Mouse (Mus musculus): ENCODE measurements around the gene Cmss1. TPM values are rescaled to one million over a fixed set of nuclear protein-coding genes. Genes with fewer than 3 reads are reported as not detected.
A peak's percentile ranks its signal among the peaks of the same experiment; 100 is the strongest.
"Not testable (repeated sequence)": the region's sequence is repeated elsewhere in the genome, so short reads cannot be mapped to it uniquely, and the experiment has no call there.

Cmss1 gene
- polyA plus RNA-seq, 1 experiment from 2014 or later: 41.0 TPM

DNA sequence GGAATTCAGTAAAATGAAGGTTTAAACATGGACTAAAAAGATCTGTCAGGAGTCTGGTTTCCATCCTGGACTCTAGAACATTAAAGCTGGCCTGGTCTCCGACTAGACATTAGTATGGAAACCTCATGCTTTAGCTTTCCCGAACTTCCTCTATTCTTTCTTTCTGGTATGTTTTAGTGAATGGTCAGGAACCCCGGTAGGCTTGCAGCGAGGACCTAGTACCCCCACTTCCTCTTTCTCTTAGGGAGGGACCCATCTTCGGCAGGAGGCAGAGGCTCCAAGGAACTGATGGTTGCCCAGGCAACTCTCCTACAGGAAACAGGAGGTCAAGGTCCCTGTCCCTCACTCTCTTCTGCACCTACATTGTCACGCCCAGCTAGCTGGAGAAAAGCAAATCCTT lies 210.4 kb downstream of the Cmss1 start:
- DNase-seq (ENCODE audit: low spot score) (no peak), ATAC-seq (no peak)
- WGBS: 89% methylated on average over 6 of the region's 6 CpGs
- H3K4me2 ChIP-seq (ENCODE audit: low read length): no peak overlapping the region
- H3K4me1 ChIP-seq (ENCODE audit: control insufficient read depth, insufficient read depth, low read length): no peaks in the 10 kb centered on the region
- H3K9ac ChIP-seq (ENCODE audit: low read length): no peak overlapping the region
- H3K36me3 ChIP-seq (ENCODE audit: control insufficient read depth, insufficient read depth, low read length): no peaks in the 10 kb centered on the region
- H3K9me3 ChIP-seq (replicated peaks; ENCODE audit: control insufficient read depth, low read length): no peaks in the 10 kb centered on the region
- H3K27ac ChIP-seq (ENCODE audit: low read depth, low read length): no peak overlapping the region
- H3K4me3 ChIP-seq (ENCODE audit: low read depth, low read length): no peak overlapping the region
- H3K27me3 ChIP-seq (replicated peaks; ENCODE audit: control insufficient read depth, insufficient read depth, low read length): no peaks in the 10 kb centered on the region

DNA sequence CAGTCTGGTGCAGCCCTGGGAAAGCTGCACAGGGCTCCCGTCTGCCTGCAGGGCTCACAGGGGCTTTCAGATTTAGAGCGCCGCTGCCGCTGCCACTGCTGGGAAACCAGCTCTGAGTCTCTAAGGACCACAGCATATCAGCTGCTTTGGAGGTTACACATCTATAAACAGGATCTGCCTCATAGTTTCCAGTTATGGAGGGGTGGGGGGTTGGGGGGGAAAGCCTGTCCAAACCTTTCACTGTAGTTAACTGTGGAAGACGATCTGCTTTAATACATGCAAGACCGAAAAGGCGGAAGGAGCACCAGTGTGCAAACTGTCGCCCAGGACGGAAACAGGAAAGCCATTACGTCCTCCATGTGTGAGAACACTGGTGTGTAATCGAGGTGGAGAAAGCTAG lies 213.5 kb downstream of the Cmss1 start:
- no peaks in the 10 kb centered on the region for H3K9me3 ChIP-seq (replicated peaks; ENCODE audit: control insufficient read depth, low read length)
- WGBS: 74% methylated on average over 11 of the region's 11 CpGs
- no peak overlapping the region for H3K4me2 ChIP-seq (ENCODE audit: low read length)
- H3K9ac ChIP-seq (ENCODE audit: low read length): no peak overlapping the region
- no peak overlapping the region for H3K4me3 ChIP-seq (ENCODE audit: low read depth, low read length)
- no peaks in the 10 kb centered on the region for H3K4me1 ChIP-seq (ENCODE audit: control insufficient read depth, insufficient read depth, low read length)
- H3K27me3 ChIP-seq (replicated peaks; ENCODE audit: control insufficient read depth, insufficient read depth, low read length): no peaks in the 10 kb centered on the region
- ATAC-seq (no peak), DNase-seq (ENCODE audit: low spot score) (no peak)
- H3K27ac ChIP-seq (ENCODE audit: low read depth, low read length): no peak overlapping the region
- H3K36me3 ChIP-seq (ENCODE audit: control insufficient read depth, insufficient read depth, low read length): no peaks in the 10 kb centered on the region

DNA sequence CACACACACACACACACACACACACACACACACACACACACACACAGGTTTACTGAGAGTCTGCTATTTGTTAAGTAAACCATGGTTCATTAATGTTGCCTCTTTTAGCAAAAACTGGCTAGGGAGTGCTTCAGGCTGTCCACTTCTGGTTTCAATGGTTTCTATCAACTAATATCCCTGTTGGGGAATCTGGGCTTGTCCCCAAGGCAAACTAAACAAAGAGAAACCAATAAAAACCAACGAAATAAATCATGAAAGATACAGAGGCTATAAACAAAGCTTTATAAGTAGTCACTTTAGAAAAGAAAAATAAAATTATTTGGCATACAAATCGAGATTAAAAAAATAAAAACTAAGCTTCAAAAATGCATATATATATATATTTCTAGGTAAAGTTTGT lies 214.2 kb downstream of the Cmss1 start:
- ATAC-seq (no peak), DNase-seq (ENCODE audit: low spot score) (no peak)
- Histone ChIP-seq H3K4me1 (ENCODE audit: control insufficient read depth, insufficient read depth, low read length) (no peaks in the 10 kb centered on the region), H3K4me3 (ENCODE audit: low read depth, low read length) (no peak overlapping the region), H3K4me2 (ENCODE audit: low read length) (no peak overlapping the region), H3K9me3 (replicated peaks; ENCODE audit: control insufficient read depth, low read length) (no peaks in the 10 kb centered on the region), H3K27me3 (replicated peaks; ENCODE audit: control insufficient read depth, insufficient read depth, low read length) (no peaks in the 10 kb centered on the region), H3K9ac (ENCODE audit: low read length) (no peak overlapping the region), H3K36me3 (ENCODE audit: control insufficient read depth, insufficient read depth, low read length) (no peaks in the 10 kb centered on the region), H3K27ac (ENCODE audit: low read depth, low read length) (no peak overlapping the region)
- 73% methylated on average over 2 of the region's 2 CpGs for WGBS

DNA sequence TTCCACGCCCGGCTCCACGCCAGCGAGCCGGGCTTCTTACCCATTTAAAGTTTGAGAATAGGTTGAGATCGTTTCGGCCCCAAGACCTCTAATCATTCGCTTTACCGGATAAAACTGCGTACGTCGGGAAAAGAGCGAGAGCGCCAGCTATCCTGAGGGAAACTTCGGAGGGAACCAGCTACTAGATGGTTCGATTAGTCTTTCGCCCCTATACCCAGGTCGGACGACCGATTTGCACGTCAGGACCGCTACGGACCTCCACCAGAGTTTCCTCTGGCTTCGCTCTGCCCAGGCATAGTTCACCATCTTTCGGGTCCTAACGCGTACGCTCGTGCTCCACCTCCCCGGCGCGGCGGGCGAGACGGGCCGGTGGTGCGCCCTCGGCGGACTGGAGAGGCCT lies 215.5 kb downstream of the Cmss1 start:
- not testable (repeated sequence) for ATAC-seq; H3K4me3 ChIP-seq (ENCODE audit: low read depth, low read length); H3K9me3 ChIP-seq (replicated peaks; ENCODE audit: control insufficient read depth, low read length); H3K9ac ChIP-seq (ENCODE audit: low read length); H3K4me2 ChIP-seq (ENCODE audit: low read length); H3K36me3 ChIP-seq (ENCODE audit: control insufficient read depth, insufficient read depth, low read length); DNase-seq (ENCODE audit: low spot score); H3K4me1 ChIP-seq (ENCODE audit: control insufficient read depth, insufficient read depth, low read length); H3K27me3 ChIP-seq (replicated peaks; ENCODE audit: control insufficient read depth, insufficient read depth, low read length); H3K27ac ChIP-seq (ENCODE audit: low read depth, low read length)
- 33% methylated on average over 22 of the region's 39 CpGs for WGBS

DNA sequence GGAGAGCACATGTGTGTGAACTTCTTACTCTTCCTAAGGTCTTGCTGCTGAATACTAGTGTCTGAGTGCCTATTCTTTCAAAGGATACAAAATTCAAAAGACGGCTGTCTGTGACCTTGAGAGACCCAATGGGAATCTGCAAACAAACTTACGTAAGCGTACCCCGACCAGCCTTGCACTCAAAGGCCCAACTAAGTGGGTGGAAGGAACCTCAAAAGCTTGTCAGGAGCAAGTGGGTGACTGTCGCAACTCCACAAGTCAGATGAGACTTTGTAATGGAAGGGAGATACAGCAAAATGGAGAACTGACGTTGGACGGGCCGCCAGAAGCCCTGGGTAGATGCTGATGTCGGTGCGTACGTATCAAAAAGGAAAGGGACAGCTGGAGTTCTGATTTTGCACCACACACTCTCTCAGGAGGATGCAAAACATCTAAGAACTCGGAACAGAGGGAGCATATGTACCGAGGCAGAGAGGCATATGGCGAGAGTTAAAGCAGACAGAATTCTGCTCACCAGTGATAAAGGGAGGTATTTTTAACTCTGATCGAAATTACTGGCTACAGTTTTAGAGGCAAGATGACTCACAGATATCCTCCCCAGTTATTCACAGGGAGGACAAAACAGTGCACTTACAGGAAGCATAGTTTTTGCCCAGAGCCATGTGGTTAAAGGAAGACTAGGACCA lies 217.0 kb downstream of the Cmss1 start:
- peak; percentile 30 for DNase-seq (ENCODE audit: low spot score)
- H3K4me2 ChIP-seq (ENCODE audit: low read length): no peak overlapping the region
- H3K27me3 ChIP-seq (replicated peaks; ENCODE audit: control insufficient read depth, insufficient read depth, low read length): no peaks in the 10 kb centered on the region
- H3K36me3 ChIP-seq (ENCODE audit: control insufficient read depth, insufficient read depth, low read length): no peaks in the 10 kb centered on the region
- ATAC-seq: no peak
- no peak overlapping the region for H3K27ac ChIP-seq (ENCODE audit: low read depth, low read length)
- H3K9me3 ChIP-seq (replicated peaks; ENCODE audit: control insufficient read depth, low read length): no peaks in the 10 kb centered on the region
- no peaks in the 10 kb centered on the region for H3K4me1 ChIP-seq (ENCODE audit: control insufficient read depth, insufficient read depth, low read length)
- H3K9ac ChIP-seq (ENCODE audit: low read length): no peak overlapping the region
- no peak overlapping the region for H3K4me3 ChIP-seq (ENCODE audit: low read depth, low read length)
- WGBS: 90% methylated on average over 15 of the region's 15 CpGs

DNA sequence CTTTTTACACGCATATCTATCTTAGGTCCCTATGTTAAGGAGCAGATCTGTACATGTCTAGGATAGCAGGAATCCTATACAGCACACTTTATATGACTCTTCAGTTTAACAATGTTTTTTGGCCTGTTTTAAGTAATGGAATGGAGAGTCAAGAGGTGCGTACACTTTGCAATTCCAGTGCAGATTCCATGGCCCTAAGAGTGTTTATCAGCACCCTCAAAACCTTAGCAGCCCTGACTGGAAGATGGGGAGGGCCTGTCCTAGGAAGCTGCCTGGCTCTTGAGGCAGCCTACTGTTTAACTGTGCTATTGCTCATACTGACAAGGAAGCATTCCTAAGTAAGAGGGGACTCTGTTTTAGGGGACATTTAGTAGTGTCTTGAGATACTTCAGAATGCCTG lies 222.4 kb downstream of the Cmss1 start:
- H3K4me2 ChIP-seq (ENCODE audit: low read length): no peak overlapping the region
- H3K27me3 ChIP-seq (replicated peaks; ENCODE audit: control insufficient read depth, insufficient read depth, low read length): no peaks in the 10 kb centered on the region
- H3K36me3 ChIP-seq (ENCODE audit: control insufficient read depth, insufficient read depth, low read length): no peaks in the 10 kb centered on the region
- ATAC-seq (no peak), DNase-seq (ENCODE audit: low spot score) (no peak)
- no peak overlapping the region for H3K9ac ChIP-seq (ENCODE audit: low read length)
- no peaks in the 10 kb centered on the region for H3K9me3 ChIP-seq (replicated peaks; ENCODE audit: control insufficient read depth, low read length)
- no peak overlapping the region for H3K27ac ChIP-seq (ENCODE audit: low read depth, low read length)
- no peak overlapping the region for H3K4me3 ChIP-seq (ENCODE audit: low read depth, low read length)
- H3K4me1 ChIP-seq (ENCODE audit: control insufficient read depth, insufficient read depth, low read length): no peaks in the 10 kb centered on the region
- 98% methylated on average over 2 of the region's 2 CpGs for WGBS

DNA sequence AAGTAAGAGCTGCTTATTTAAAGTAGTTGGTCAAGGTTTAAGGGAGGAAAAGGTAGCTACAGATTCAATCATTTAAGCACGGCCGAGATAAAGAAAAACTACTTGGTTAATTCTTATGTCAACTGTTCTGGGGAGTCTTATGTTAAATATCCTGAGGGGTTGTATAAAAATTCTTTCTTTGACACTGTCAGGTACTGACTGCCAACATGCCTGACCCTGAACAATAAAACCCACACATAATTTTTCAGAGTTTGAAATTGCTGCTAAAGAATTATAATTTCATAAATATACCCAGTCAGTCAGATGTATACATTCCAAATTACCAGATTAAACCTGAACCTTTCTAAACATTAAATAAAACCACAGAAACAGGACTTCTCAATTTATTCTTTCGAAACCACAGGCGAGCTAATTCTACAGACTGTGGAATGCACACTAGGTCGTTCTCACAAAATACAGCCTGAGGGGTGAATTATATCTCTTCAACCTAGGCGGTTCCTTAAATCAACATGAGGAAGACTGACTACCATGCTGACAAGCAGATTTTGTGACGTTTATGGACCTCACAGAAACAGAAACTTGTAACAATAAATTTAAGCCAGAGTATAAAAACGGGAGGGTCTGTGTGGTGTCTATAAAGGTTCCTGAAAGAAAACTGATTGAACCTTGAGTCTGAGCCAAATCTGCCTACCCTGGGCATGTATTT lies 223.2 kb downstream of the Cmss1 start:
- no peaks in the 10 kb centered on the region for H3K4me1 ChIP-seq (ENCODE audit: control insufficient read depth, insufficient read depth, low read length)
- ATAC-seq (no peak), DNase-seq (ENCODE audit: low spot score) (no peak)
- no peak overlapping the region for H3K4me3 ChIP-seq (ENCODE audit: low read depth, low read length)
- H3K27ac ChIP-seq (ENCODE audit: low read depth, low read length): no peak overlapping the region
- H3K4me2 ChIP-seq (ENCODE audit: low read length): no peak overlapping the region
- H3K9ac ChIP-seq (ENCODE audit: low read length): no peak overlapping the region
- 83% methylated on average over 8 of the region's 8 CpGs for WGBS
- H3K36me3 ChIP-seq (ENCODE audit: control insufficient read depth, insufficient read depth, low read length): no peaks in the 10 kb centered on the region
- no peaks in the 10 kb centered on the region for H3K27me3 ChIP-seq (replicated peaks; ENCODE audit: control insufficient read depth, insufficient read depth, low read length)
- no peaks in the 10 kb centered on the region for H3K9me3 ChIP-seq (replicated peaks; ENCODE audit: control insufficient read depth, low read length)

DNA sequence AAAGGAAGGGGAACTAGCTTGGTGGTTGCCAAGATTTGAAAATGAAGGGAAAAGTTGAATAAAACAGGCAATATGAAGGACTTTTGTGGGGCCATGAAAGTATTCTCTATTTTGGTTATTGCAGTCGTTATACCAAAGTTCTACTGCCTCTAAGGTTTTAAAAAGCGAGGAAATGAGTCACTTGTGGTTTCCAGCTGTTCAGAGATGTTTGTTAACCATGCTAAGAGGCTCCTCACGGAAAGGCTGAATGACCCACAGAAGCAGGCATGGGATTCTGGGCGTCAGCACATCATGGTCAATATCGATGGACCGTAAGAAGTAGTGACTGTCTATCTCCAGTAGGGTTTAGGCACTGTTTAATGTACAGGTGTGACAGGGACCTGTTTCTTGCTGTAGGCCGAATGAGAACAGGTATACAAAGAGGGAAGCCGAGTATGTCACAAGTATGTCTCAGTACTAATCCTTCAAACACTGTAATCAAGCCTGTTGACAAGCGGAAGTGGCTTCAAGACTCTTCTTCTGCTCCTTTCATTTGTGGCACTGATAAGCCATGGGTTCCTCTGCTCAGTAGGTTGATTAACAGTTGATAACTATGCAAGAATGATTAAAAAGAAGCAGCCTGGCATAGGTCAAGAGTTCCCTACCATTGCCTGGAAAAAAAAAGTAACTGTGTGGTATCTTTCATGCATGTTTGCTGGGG lies 227.9 kb downstream of the Cmss1 start:
- DNase-seq (ENCODE audit: low spot score) (no peak), ATAC-seq (no peak)
- Histone ChIP-seq H3K4me1 (ENCODE audit: control insufficient read depth, insufficient read depth, low read length) (no peaks in the 10 kb centered on the region), H3K27me3 (replicated peaks; ENCODE audit: control insufficient read depth, insufficient read depth, low read length) (no peaks in the 10 kb centered on the region), H3K9ac (ENCODE audit: low read length) (no peak overlapping the region), H3K4me2 (ENCODE audit: low read length) (no peak overlapping the region), H3K4me3 (ENCODE audit: low read depth, low read length) (no peak overlapping the region), H3K27ac (ENCODE audit: low read depth, low read length) (no peak overlapping the region), H3K36me3 (ENCODE audit: control insufficient read depth, insufficient read depth, low read length) (no peaks in the 10 kb centered on the region), H3K9me3 (replicated peaks; ENCODE audit: control insufficient read depth, low read length) (no peaks in the 10 kb centered on the region)
- 86% methylated on average over 9 of the region's 9 CpGs for WGBS
